Mouse (Mus musculus): ENCODE data around the gene Ndufb6. TPM values are rescaled to one million over a fixed set of nuclear protein-coding genes. Genes with fewer than 3 reads are reported as not detected.
"Not testable (repeated sequence)": the region's sequence is repeated elsewhere in the genome, so short reads cannot be mapped to it uniquely, and the experiment has no call there.

Gene Ndufb6
- 100 to 1,000 TPM; 164 to 187 TPM for total RNA-seq (2021)
- long read RNA-seq, experiment 1, transcript Ndufb6-202 (3 exons, 480 nt) = minor isoform, 7 of 98 reads
- long read RNA-seq, experiment 1, transcript Ndufb6-201 (4 exons, 659 nt) = major isoform, 90 of 98 reads
- long read RNA-seq, experiment 1, partial matches to known transcripts = 0 of 98 reads
- long read RNA-seq, experiment 1, other reads (novel, unspliced or antisense) = 1 of 98 reads
- long read RNA-seq, experiment 2, transcript Ndufb6-201 (4 exons, 659 nt) = major isoform, 76 of 82 reads
- long read RNA-seq, experiment 2, partial matches to known transcripts = 1 of 82 reads
- long read RNA-seq, experiment 2, other reads (novel, unspliced or antisense) = 3 of 82 reads

DNA sequence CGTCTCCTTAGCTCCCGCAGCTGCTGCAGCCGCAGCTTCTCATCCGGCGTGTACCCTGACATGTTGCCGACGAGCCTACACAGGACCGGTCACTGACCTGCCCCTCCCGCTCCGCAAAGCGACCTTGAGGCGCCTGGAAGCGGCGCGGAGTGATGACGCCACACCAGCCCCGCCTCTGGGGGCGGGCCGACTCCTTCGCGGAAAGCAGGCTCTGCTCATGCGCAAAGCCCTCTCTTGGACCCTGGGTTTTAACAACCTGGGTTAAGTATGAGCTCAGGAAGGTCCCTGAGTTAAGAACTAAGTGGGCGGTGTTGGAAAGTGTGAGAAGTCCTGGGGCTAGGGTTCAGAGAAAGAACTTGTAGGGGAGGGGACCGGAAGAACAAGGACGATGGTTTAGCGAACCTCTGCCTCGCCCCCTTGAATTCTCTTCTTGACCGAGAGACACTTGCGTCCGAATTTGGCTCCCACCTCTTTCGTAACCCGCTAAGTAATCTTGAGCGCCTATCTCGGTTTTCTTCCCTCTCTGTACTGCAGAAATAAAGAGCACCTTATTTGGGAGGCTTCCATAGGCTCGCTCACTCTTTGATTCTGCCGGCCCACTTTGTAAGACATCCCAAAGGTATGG lies at the start of gene Ndufb6:
TSS of gene Ndufb6 (minus strand) at position 146 of the 625 bp plus-strand sequence.
- peak within 1 kb of the TSS; percentile 90 for H3K27ac ChIP-seq
- TF ChIP-seq CTCF (IDR thresholded peaks at IDR 0.05) = no peak
- DNase-seq (ENCODE audit: extremely low spot score in 1 of 2, low spot score in 2 of 2) = peak; percentile 94 to 95
- intact Hi-C loops (cut with DNase I) = loop anchor here (1.0 to 10.0 kb wide), 3 partner anchors 10 to 665 kb away; partner anchors contain the start of genes Bag1, Chmp5, Smim27 and Topors
- H3K4me3 ChIP-seq = peak within 1 kb of the TSS; percentile 99

DNA sequence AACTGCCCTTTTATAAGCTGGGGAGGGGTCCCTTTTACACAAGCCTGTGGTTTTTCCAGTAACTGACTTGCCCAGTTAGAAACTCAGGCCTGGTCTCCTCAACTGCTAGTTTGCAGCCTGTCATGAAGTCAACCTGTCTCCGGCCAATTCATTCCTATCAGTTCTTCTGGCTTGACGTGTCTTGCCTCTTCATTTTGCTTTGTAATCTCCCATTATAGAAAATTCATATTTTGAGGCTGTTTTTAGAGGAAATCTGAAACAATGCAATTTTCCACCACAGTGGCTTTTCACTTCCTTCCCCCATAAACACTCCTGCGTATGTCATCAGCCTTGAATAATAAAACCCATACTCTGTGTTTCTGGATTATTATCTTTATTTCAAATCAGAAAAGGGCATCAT lies 47.9 kb upstream of the Ndufb6 start:
- DNase-seq (ENCODE audit: extremely low spot score in 1 of 2, low spot score in 2 of 2) = no peak
- TF ChIP-seq CTCF (IDR thresholded peaks at IDR 0.05) = no peak
- Histone ChIP-seq H3K27ac (no peak overlapping the region), H3K4me3 (no peak overlapping the region)
- intact Hi-C loops (cut with DNase I) = no loop called here

DNA sequence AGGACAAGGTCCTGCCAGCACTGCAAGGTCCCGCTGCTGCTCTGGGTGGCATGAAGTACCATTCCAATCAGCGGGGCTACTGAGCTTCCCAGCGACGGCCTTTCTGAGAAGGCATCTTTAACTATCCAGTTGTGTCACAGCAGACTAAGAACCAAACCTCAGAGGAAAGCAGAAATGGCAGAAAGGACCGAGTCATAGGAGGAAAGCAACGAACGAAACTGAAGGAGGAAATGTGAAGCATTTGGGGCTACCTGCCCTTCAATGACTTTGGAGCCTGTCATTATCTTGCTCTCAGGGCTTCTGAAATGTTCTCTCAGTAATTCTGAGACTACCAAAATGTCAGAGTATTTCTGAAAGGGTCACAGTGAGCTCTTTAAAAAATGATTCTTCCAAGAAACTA lies 45.4 kb upstream of the Ndufb6 start:
- intact Hi-C loops (cut with DNase I) = no loop called here
- TF ChIP-seq CTCF (IDR thresholded peaks at IDR 0.05) = no peak
- no peak overlapping the region for H3K4me3 ChIP-seq
- no peak for DNase-seq (ENCODE audit: extremely low spot score in 1 of 2, low spot score in 2 of 2)
- H3K27ac ChIP-seq = no peak overlapping the region

DNA sequence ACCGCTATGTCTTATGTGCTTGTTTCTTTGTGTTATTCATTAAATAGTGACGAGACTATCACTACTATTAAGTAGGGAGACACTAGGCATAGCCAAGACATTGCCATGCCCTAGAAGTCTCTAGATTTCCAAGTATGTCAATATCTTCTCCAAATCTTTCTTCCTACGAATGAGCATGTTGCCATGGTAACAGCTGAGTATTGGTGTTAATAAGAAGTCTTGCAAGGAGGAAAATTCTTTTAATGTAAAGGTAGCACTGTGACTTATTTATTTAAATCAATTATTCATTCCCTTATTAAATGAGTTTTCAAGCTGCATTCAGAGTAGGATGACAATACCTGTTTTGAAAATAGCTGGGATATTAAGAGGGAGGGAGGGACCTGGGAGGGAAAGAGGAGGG lies 38.2 kb upstream of the Ndufb6 start:
- TF ChIP-seq CTCF (IDR thresholded peaks at IDR 0.05) = no peak
- H3K27ac ChIP-seq = no peak overlapping the region
- intact Hi-C loops (cut with DNase I) = no loop called here
- H3K4me3 ChIP-seq = no peak overlapping the region
- DNase-seq (ENCODE audit: extremely low spot score in 1 of 2, low spot score in 2 of 2) = no peak

DNA sequence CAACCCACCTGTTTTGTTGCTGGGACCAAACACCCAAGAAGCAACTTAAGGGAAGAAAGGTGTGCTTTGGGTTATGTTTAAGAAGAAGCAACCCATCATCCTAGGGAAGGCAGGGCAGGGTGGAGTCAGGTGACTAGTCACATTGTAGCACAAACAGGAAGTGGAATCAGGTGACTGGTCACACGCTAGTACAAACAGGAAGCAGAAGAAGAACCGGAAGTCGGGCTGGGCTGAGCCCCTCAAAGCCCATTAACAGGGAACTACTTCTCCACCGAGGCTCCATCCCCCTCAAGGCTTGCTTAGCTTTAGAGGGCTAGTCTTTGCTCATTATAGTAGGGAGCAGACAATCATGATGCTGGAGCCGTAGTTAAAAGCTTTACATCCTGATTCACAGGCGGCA lies 33.8 kb upstream of the Ndufb6 start:
- TF ChIP-seq CTCF (IDR thresholded peaks at IDR 0.05) = no peak
- H3K4me3 ChIP-seq = no peak overlapping the region
- no peak overlapping the region for H3K27ac ChIP-seq
- intact Hi-C loops (cut with DNase I) = no loop called here
- DNase-seq (ENCODE audit: extremely low spot score in 1 of 2, low spot score in 2 of 2) = no peak

DNA sequence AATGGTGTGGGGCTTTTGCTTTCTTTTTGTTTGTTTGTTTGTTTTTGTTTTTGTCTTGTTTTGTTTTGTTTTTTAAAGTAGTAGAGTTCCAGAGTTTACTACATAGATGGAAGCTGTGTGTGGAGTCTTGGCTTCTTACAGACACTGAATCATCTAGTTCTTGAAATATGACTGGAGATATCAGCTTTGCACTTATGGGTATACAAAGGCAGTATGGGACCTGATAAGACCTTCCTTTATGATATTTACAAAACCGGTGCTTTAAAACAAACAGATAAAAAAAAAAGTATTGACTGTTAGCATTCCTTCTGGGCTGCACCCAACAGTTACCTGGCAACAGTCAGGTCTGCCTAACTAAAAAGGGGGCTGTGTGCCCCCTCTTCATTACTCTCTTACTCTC lies 33.0 kb upstream of the Ndufb6 start:
- no peak for TF ChIP-seq CTCF (IDR thresholded peaks at IDR 0.05)
- Histone ChIP-seq H3K4me3 (no peak overlapping the region), H3K27ac (no peak overlapping the region)
- intact Hi-C loops (cut with DNase I) = no loop called here
- no peak for DNase-seq (ENCODE audit: extremely low spot score in 1 of 2, low spot score in 2 of 2)

DNA sequence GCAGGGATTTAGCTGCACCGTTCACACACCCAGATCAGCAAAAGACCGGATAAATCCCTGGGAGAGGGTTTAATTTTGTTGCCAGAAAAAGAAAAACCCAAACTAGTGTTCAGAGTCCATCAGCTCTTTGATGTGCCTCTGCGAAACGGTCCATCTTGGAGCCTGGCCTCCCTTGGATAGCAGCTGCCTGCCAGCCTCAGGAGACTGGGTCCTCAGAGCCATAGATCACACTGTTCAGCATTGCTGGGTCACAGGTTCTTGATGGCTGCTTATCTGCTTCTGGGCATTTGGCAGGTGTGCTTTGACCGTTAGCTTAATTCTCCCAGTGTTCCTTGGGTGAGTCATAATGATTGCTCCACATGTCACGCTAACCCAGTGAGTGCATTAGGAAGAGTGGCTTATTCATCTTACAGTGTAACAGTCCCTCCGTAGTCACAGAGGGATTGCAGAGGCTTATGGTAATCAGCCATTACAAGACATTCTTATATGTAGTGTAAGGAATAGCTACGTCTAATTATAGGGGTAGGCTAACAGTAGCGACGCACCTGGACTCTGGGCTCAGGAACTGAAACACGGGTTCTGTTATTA lies 31.7 kb upstream of the Ndufb6 start:
- no peak for TF ChIP-seq CTCF (IDR thresholded peaks at IDR 0.05)
- Histone ChIP-seq H3K27ac (no peak overlapping the region), H3K4me3 (no peak overlapping the region)
- intact Hi-C loops (cut with DNase I) = no loop called here
- no peak for DNase-seq (ENCODE audit: extremely low spot score in 1 of 2, low spot score in 2 of 2)

DNA sequence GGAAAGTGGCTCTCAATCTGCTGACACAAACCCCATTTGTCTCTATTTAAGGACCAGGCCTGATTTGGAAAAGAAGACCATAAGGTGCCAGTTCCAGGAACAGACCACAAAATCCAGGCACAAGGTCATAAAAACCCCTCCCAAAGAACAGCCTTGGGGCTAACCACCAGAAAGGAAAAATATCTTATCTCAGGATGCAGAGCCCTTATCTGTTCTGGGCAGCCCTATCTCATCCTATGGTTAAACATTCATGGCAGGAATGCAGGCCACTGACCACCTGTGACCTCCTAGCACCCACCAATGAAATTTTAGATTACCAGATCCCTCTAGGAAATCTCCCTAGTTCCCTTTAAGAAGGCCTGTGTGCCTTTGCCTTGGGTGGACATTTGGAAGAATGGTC lies 30.5 kb upstream of the Ndufb6 start:
- TF ChIP-seq CTCF (IDR thresholded peaks at IDR 0.05) = no peak
- no peak overlapping the region for H3K4me3 ChIP-seq
- H3K27ac ChIP-seq = no peak overlapping the region
- DNase-seq (ENCODE audit: extremely low spot score in 1 of 2, low spot score in 2 of 2) = no peak
- intact Hi-C loops (cut with DNase I) = no loop called here

DNA sequence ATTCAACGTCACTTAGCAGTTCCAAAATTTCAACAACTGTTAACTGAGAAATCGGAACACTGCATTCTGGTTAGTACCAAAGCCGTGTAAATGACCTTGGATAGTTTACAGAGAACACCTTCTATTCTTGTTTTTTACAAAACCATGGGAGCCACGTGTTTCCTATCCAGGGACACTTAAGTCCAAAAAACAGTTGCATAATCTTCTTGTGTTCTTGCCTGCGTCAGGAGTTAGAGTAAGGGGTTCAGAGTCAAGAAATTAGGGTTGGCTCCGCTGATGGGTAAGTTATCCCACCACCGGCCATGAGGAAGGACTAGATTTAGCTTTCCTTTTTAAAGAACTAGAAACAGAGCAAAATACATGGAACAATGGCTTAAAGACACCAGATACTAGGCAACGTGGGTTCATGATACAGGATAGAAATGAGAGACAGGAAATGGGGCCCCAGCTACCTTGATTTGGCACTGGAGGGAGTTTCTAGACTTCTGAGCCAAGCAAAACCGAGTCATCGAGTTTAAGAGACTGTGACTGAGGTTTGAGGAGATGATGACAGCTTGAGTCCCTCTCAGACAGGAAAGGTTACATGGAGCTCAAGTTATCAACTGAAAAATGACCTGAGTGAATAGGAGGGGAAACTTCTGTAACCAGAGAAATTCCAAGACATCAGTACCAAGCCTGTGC lies 23.4 kb upstream of the Ndufb6 start:
- no peak for TF ChIP-seq CTCF (IDR thresholded peaks at IDR 0.05)
- no peak overlapping the region for H3K4me3 ChIP-seq
- no peak for DNase-seq (ENCODE audit: extremely low spot score in 1 of 2, low spot score in 2 of 2)
- no peak overlapping the region for H3K27ac ChIP-seq
- intact Hi-C loops (cut with DNase I) = loop anchor here (5.0 kb wide), 3 partner anchors 60 to 245 kb away; no protein-coding TSS in a partner anchor

DNA sequence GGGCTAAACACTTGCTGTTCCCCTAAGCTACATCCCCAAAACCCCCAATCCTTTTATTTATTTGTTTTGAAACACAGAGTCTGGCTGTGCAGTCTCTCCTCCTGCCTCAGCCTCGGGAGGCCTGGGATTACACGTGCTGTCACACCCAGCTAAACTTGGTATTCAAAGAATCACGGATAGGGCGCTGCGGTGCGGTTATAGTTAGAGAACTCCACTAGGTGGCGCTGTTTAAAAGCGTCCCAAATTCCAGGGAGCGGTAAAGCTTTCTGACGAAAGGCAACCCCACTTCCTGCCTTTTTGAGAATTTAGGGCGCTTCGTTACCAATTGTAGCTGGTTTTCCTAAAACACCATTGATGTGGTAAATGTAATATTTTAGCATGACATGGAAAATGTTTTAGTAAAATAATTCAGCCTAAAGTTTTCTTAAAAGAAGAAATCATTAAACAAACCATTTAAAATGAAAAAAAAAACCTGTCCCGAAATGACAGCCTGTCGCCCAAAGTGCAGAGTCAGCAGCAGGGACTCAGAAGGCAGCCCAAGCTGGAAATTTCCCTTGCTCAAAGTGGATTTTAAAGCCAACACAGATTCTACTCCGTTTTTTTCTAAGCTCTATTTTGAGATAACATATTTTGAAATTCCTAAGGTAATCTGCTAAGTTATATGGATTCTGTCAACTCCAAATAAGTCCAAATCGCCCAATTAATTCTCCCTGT lies 22.0 kb upstream of the Ndufb6 start:
- Histone ChIP-seq H3K27ac (no peak overlapping the region), H3K4me3 (0 out of 2 replicates have a peak overlapping the region, but pooled peaks have one; percentile 16)
- TF ChIP-seq CTCF (IDR thresholded peaks at IDR 0.05) = peak; percentile 96
- peak; percentile 79 to 86 for DNase-seq (ENCODE audit: extremely low spot score in 1 of 2, low spot score in 2 of 2)
- intact Hi-C loops (cut with DNase I) = loop anchor here (1.0 to 5.0 kb wide), 5 partner anchors 61 to 381 kb away; no protein-coding TSS in a partner anchor

DNA sequence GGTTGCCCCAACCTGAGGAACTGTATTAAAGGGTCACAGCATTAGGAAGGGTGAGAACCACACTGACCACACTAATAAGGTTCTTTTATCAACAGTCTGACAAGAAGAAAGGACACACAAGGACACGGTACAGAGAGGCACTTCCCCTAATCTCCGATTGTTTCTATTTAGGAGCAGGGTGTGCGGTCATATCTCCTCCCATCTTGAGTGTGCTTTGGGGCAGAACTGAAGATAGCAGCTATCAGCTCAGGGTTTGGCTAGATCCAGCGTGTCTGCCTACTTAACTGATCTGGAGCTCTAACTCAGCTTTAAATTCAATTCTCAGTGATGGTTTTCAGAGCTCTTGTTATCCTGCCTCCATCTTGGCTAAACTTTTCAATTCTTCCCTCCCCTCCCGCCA lies 19.9 kb upstream of the Ndufb6 start:
- no peak for TF ChIP-seq CTCF (IDR thresholded peaks at IDR 0.05)
- no peak overlapping the region for H3K27ac ChIP-seq
- no peak for DNase-seq (ENCODE audit: extremely low spot score in 1 of 2, low spot score in 2 of 2)
- intact Hi-C loops (cut with DNase I) = no loop called here
- H3K4me3 ChIP-seq = no peak overlapping the region

DNA sequence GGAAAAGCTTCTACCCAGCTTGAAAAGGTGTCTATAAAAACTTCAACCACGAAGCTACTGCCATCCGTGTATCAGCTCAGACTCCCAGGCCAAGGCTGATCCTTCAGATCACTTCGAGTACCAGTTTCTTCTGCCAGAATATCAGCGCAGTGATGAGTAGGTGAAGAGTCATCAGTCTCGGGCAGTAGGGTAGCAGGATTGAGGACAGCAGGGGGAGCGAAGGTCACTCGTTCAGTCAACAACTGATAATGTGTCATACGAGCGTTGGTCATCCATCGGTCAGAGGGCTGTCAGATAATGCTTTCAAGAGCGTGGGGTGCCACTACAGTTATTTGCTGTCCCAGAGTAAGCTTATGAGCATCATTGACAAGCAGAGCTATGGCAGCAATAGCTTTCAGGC lies 12.3 kb upstream of the Ndufb6 start:
- DNase-seq (ENCODE audit: extremely low spot score in 1 of 2, low spot score in 2 of 2); H3K4me3 ChIP-seq; intact Hi-C loops (cut with DNase I); H3K27ac ChIP-seq: not testable (repeated sequence)
